Mouse (Mus musculus) liver, embryonic 14.5 days (tissue): ENCODE measurements at regions not wholly inside any gene's neighbourhood (a gene's known extent, or its start where the extent isn't known, plus 50 kb on each side); places are given as distances from the start of the nearest gene placed in this dataset.

Experiments
- ATAC-seq: fragments of 200-750 bp; cut with Nextera tagmentation; 2 replicates; pipeline ENCODE4 v1.8.0; 2017; ENCODE audit warnings: moderate number of reproducible peaks, mild to moderate bottlenecking, moderate library complexity; ENCODE audit not compliant: insufficient read depth
- DNase-seq, 3 experiments: peaks; one replicate each; pipeline ENCODE4 v3.0.0-alpha.2; 2012 to 2013; ENCODE audit warnings: low read depth in 3 of 3, low spot score in 3 of 3
- H3K27ac ChIP-seq: fragments of 300-500 bp; sonication (generic); 2 replicates; pipeline ENCODE4 v1.5.1; 2014; ENCODE audit warnings: moderate library complexity, mild to moderate bottlenecking, control low read depth, inconsistent platforms
- H3K27me3 ChIP-seq: fragments of 300-500 bp; sonication (generic); 2 replicates; pipeline ENCODE4 v1.6.1; 2014; ENCODE audit warnings: mild to moderate bottlenecking, low read length, moderate library complexity; ENCODE audit not compliant: control insufficient read depth, insufficient read depth
- H3K36me3 ChIP-seq: fragments of 300-500 bp; sonication (generic); replicated peaks from 2 replicates; pipeline ENCODE4 v1.6.1; 2014; ENCODE audit warnings: low read depth; ENCODE audit not compliant: control insufficient read depth, insufficient read depth
- H3K4me1 ChIP-seq, 2 experiments: fragments of 200-500 bp in 1 of 2; fragments of 300-500 bp in 1 of 2; sonication (generic) in 1 of 2; replicated peaks; 2 replicates each; pipeline ENCODE4 v1.6.1; 2012 to 2014; ENCODE audit warnings: antibody characterized with exemption in 1 of 2, inconsistent platforms in 1 of 2, low read length in 1 of 2; ENCODE audit not compliant: control insufficient read depth in 2 of 2, insufficient read depth in 2 of 2
- H3K4me2 ChIP-seq: fragments of 300-500 bp; sonication (generic); 2 replicates; pipeline ENCODE4 v1.6.1; 2014; ENCODE audit warnings: low read depth, mild to moderate bottlenecking, control low read depth, moderate library complexity
- H3K4me3 ChIP-seq, 2 experiments: fragments of 200-500 bp in 1 of 2; fragments of 300-500 bp in 1 of 2; sonication (generic) in 1 of 2; 2 replicates each; pipeline ENCODE4 v1.5.1; 2012 to 2014; ENCODE audit warnings: low read depth in 2 of 2, low read length in 2 of 2, mild to moderate bottlenecking in 2 of 2, control low read depth in 1 of 2, inconsistent platforms in 1 of 2, moderate library complexity in 1 of 2; ENCODE audit not compliant: insufficient read depth in 1 of 2
- H3K9ac ChIP-seq: fragments of 300-500 bp; sonication (generic); replicated peaks from 2 replicates; pipeline ENCODE4 v1.6.1; 2014; ENCODE audit warnings: mild to moderate bottlenecking, control low read depth, moderate library complexity
- H3K9me3 ChIP-seq: fragments of 300-500 bp; sonication (generic); 2 replicates; pipeline ENCODE4 v1.6.1; 2016; ENCODE audit warnings: low read length, mixed read lengths; ENCODE audit not compliant: control insufficient read depth
- CTCF ChIP-seq: IDR thresholded peaks from 2 replicates; pipeline ENCODE4 v1.5.1; 2016; ENCODE audit warnings: antibody characterized with exemption, low read depth, control low read depth
- EP300 ChIP-seq: IDR thresholded peaks from 2 replicates; pipeline ENCODE4 v1.6.1; 2016; ENCODE audit warnings: antibody characterized with exemption, low read depth
- WGBS: fragments of 180-500 bp; shearing (Covaris S2); extraction: QIAGEN DNeasy Blood & Tissue Kit; methylation state at CpG from one replicate; pipeline ENCODE4 v1.1.7; 2014; ENCODE audit not compliant: insufficient replicate concordance; 5-methylcytosine and 5-hydroxymethylcytosine counted together

- Histone ChIP-seq H3K36me3 (no peaks in the 10 kb centered on the region), H3K9ac (no peak overlapping the region), H3K9me3 (no peaks in the 10 kb centered on the region), H3K4me2 (no peak overlapping the region), H3K27ac (no peak overlapping the region), H3K4me1 (no peaks in the 10 kb centered on the region), H3K4me3 (no peak overlapping the region), H3K27me3 (no peaks in the 10 kb centered on the region)
- DNase-seq = no peak
- ATAC-seq = no peak
- WGBS = 66% methylated on average over 2 of the region's 2 CpGs
- TF ChIP-seq CTCF (no peak), EP300 (no peak)
Measured at GRCm38 (mm10) chr13:101824962-101825361, 56.9 kb upstream of the Pik3r1 start.

- Histone ChIP-seq H3K9ac (no peak overlapping the region), H3K4me2 (no peak overlapping the region), H3K9me3 (no peaks in the 10 kb centered on the region), H3K4me3 (no peak overlapping the region), H3K36me3 (no peaks in the 10 kb centered on the region), H3K27ac (no peak overlapping the region), H3K4me1 (no peaks in the 10 kb centered on the region; a peak in 2 of 4 replicates), H3K27me3 (no peaks in the 10 kb centered on the region)
- DNase-seq (no peak), ATAC-seq (no peak)
- no peak for TF ChIP-seq EP300
- TF ChIP-seq CTCF = no peak
- WGBS = 56% methylated on average over 7 of the region's 7 CpGs
Measured at GRCm38 (mm10) chr13:101831872-101832629, 64.0 kb upstream of the Pik3r1 start.

DNA sequence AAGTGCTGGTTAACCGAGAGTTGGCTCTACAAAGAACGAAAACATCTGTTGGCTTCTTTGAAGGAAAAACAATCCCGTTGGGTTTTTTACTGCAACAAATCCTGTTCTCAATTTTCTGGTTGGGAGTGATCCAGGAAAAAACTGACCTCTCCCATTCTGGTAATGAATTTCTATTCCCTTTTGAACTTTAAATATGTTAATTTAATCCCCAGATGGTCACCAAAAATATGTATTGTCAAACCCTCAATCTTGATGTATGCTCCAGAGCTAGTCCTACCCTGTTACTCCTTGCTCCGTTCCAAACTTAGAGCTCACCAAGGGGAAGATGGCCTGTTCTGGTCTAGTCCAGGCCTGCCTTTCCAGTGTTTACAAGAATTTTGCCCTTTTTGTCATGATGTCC lies 66.5 kb upstream of the Pik3r1 start:
- Histone ChIP-seq H3K4me1 (no peaks in the 10 kb centered on the region; a peak in 2 of 4 replicates), H3K9me3 (no peaks in the 10 kb centered on the region), H3K4me2 (no peak overlapping the region), H3K27me3 (no peaks in the 10 kb centered on the region), H3K27ac (no peak overlapping the region), H3K9ac (no peak overlapping the region), H3K4me3 (no peak overlapping the region), H3K36me3 (no peaks in the 10 kb centered on the region)
- TF ChIP-seq EP300 (no peak), CTCF (no peak)
- ATAC-seq = no peak
- DNase-seq = no peak
- WGBS = 74% methylated on average over 4 of the region's 4 CpGs

DNA sequence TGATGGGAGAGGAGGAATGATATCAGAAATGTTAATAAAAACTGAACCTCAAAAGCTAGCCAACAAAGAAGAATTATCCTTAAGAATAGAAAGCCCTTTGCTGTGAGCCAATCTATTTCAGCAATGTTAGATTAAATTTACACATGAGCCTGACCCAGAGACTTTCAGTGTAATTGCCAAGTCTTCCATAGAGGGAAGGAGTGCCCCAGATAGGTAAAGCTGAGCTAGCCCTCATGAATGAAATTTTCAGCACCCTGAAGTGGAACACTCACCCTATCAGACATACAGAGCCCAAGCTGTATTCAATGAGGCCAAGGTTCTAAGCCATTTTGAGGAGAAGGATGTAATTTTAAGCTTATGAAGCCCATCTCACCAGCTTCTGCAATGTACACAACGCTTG lies 69.0 kb upstream of the Pik3r1 start:
- H3K4me3 ChIP-seq = no peak overlapping the region
- H3K9ac ChIP-seq = no peak overlapping the region
- H3K4me1 ChIP-seq = no peaks in the 10 kb centered on the region; a peak in 1 of 4 replicates
- H3K36me3 ChIP-seq = no peaks in the 10 kb centered on the region
- no peaks in the 10 kb centered on the region for H3K9me3 ChIP-seq
- no peaks in the 10 kb centered on the region for H3K27me3 ChIP-seq
- no peak for TF ChIP-seq EP300
- TF ChIP-seq CTCF = no peak
- DNase-seq = no peak
- no peak overlapping the region for H3K4me2 ChIP-seq
- ATAC-seq = no peak
- 57% methylated on average over 1 of the region's 1 CpGs for WGBS
- no peak overlapping the region for H3K27ac ChIP-seq

DNA sequence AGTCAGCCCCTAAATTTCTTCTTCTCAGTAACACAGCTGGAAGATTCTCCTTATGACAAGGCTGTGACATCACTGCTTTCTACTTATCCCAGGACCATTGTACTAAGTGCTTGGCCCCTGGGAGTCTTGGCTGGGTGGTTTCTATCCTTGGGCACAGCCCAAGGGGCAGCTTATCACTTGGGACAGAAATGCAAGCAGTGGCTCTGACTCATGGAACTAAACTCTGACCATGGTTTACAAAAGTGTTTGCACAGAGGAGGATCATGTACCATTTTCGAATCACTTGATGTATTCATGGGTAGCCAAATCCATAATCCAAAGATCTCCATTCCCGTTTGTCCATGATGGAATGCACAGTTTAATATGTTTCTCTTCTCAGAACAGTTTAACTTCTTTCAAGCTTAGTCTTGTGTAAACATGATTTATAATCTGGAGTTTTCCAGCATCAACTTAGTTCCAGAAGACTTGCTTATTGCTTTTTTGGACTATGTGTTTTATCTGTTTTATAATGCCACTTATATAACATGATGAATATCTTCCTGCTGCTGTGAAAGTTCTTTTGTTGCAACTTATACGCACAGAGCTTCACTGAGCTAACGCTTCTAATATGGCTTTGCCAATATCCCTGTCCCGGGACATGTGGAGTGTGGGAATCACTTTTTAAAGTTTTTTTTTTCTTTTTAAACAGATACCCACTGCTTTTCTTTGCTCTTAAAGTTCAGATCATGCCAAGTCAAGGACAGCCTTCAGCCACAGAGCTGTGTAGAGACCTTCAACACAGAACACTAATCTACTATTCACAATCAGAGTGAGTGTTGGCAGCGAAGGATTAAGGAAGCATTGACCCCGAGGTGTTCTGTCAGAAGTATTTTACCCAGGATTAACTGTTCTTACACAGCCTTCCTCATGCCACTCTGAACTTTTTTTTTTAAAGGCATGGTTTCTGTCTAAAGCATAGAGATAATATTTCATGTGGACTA lies 76.7 kb upstream of the Pik3r1 start:
- H3K36me3 ChIP-seq = no peaks in the 10 kb centered on the region
- no peak for DNase-seq
- H3K27ac ChIP-seq = no peak overlapping the region
- ATAC-seq = no peak
- no peak overlapping the region for H3K9ac ChIP-seq
- H3K9me3 ChIP-seq = no peaks in the 10 kb centered on the region
- H3K4me1 ChIP-seq = no peaks in the 10 kb centered on the region
- 62% methylated on average over 7 of the region's 7 CpGs for WGBS
- TF ChIP-seq CTCF (no peak), EP300 (no peak)
- H3K4me3 ChIP-seq = no peak overlapping the region
- H3K4me2 ChIP-seq = no peak overlapping the region
- H3K27me3 ChIP-seq = no peaks in the 10 kb centered on the region
